Mouse (Mus musculus): Measurements from ENCODE around the gene Gdpgp1.

DNA sequence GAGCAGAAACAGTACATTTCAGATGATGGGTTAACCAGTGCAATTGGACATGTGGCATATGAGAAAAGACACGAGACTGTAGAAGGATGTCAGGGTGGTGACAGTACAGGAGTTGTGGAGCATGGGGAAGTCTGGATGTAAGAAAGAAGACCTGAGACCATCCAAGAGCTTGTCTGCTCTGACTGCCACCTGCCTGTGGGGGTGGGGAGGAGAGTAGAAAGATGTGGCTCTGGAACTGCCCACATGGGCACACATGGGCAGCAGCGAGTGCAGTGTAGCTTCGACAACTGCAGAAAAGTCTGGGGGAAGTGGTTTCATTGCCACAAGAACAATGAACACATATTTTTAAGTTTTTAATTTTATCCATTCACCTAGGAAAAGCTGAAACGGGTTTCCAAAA lies 35.3 kb upstream of the Gdpgp1 start:
- no peak for TF ChIP-seq GATA1 (IDR thresholded peaks at IDR 0.05; ENCODE audit: borderline replicate concordance, low read length)
- TF ChIP-seq FLI1 (IDR thresholded peaks at IDR 0.05; ENCODE audit: low read length): no peak
